In the genomic region with DNA sequence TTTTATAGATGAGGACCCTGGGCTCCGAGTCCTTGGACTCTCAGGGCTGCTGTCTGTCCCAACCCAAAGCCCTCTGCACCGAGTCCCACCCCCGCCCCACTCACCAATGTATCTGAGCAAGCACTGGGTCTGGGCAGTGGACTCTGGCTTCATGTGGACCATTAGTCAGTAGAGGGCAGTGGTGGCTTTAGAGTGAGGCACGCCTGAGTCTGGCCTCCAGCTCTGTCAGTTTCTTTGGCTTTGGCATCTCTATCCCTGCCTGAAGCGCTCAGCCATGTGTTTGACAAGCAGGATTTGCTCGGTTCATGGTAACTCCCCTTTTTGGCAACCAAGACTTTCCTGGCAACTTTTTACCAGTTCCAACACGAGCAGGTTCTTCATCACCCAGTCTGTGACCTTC, we compare ENCODE assay signal across 8 mouse cellular contexts.
DNase-seq lines count a peak whose midpoint lies in the region; ATAC-seq and TF ChIP-seq lines count a peak whose summit lies in the region.

No protein-coding gene starts in this region.

- peak; percentile 30; the same call in 1 of the 2 replicates for ATAC-seq in forebrain, embryonic 13.5 days
- ATAC-seq in forebrain, embryonic 11.5 days (replicated peaks; ENCODE audit: low FRiP score) = no peak
- ATAC-seq in hindbrain, postnatal 0 days = peak; percentile 84

- no peaks in the 10 kb centered on the region for H3K9me3 ChIP-seq in forebrain, embryonic 13.5 days (replicated peaks)
- no peaks in the 10 kb centered on the region for H3K9me3 ChIP-seq in forebrain, embryonic 11.5 days (ENCODE audit: control insufficient read depth, low read length)
- H3K9me3 ChIP-seq in hindbrain, postnatal 0 days (ENCODE audit: low read length) = no peaks in the 10 kb centered on the region

- DNase-seq in forebrain, embryonic 11.5 days (ENCODE audit: low spot score) = no peak
- peak; percentile 20 for DNase-seq in layer of hippocampus, adult 9-11 months
- no peak for DNase-seq in layer of hippocampus, postnatal 36 days
- DNase-seq in cerebellum, adult 11-12 months = peak; percentile 32
- peak; percentile 75 for DNase-seq in hindbrain, postnatal 0 days (ENCODE audit: low spot score)
- DNase-seq in urinary bladder, postnatal 25 days (ENCODE audit: low spot score) = no peak
- no peak for DNase-seq in lung, postnatal 25 days (ENCODE audit: low spot score)

- no peak overlapping the region for H3K9ac ChIP-seq in forebrain, embryonic 13.5 days
- H3K9ac ChIP-seq in forebrain, embryonic 11.5 days (ENCODE audit: low read length) = no peak overlapping the region
- no peak overlapping the region for H3K9ac ChIP-seq in hindbrain, postnatal 0 days (replicated peaks; ENCODE audit: low read length)

- H3K27ac ChIP-seq in forebrain, embryonic 13.5 days = no peak overlapping the region
- H3K27ac ChIP-seq in forebrain, embryonic 11.5 days (ENCODE audit: low read depth, low read length) = no peak overlapping the region
- H3K27ac ChIP-seq in hindbrain, postnatal 0 days = no peak overlapping the region

- no peak overlapping the region for H3K4me3 ChIP-seq in forebrain, embryonic 13.5 days
- no peak overlapping the region for H3K4me3 ChIP-seq in forebrain, embryonic 11.5 days (ENCODE audit: low read depth, low read length)
- H3K4me3 ChIP-seq in hindbrain, postnatal 0 days (ENCODE audit: low read length) = no peak overlapping the region

- no peaks in the 10 kb centered on the region for H3K36me3 ChIP-seq in forebrain, embryonic 13.5 days (ENCODE audit: poor library complexity, severe bottlenecking)
- no peaks in the 10 kb centered on the region for H3K36me3 ChIP-seq in forebrain, embryonic 11.5 days (ENCODE audit: control insufficient read depth, insufficient read depth, low read length)
- no peaks in the 10 kb centered on the region for H3K36me3 ChIP-seq in hindbrain, postnatal 0 days (ENCODE audit: insufficient read depth, low read length)

- peaks cover 10% of the 10 kb centered on the region for H3K4me1 ChIP-seq in forebrain, embryonic 13.5 days
- no peaks in the 10 kb centered on the region for H3K4me1 ChIP-seq in forebrain, embryonic 11.5 days (replicated peaks; ENCODE audit: control insufficient read depth, insufficient read depth, low read length)
- H3K4me1 ChIP-seq in hindbrain, postnatal 0 days (ENCODE audit: insufficient read depth, low read length) = no peaks in the 10 kb centered on the region

- peaks cover 24% of the 10 kb centered on the region for H3K27me3 ChIP-seq in forebrain, embryonic 13.5 days
- H3K27me3 ChIP-seq in forebrain, embryonic 11.5 days (ENCODE audit: control insufficient read depth, insufficient read depth, low read length) = no peaks in the 10 kb centered on the region
- no peaks in the 10 kb centered on the region for H3K27me3 ChIP-seq in hindbrain, postnatal 0 days (ENCODE audit: insufficient read depth, low read length)

- WGBS in forebrain, embryonic 13.5 days = 35% methylated on average over 7 of the region's 7 CpGs
- 44% methylated on average over 7 of the region's 7 CpGs for WGBS in forebrain, embryonic 11.5 days
- WGBS in hindbrain, postnatal 0 days = 35% methylated on average over 7 of the region's 7 CpGs

- no peak overlapping the region for H3K4me2 ChIP-seq in forebrain, embryonic 13.5 days
- no peak overlapping the region for H3K4me2 ChIP-seq in forebrain, embryonic 11.5 days (ENCODE audit: low read depth, low read length, severe bottlenecking)
- H3K4me2 ChIP-seq in hindbrain, postnatal 0 days (ENCODE audit: low read depth, low read length) = no peak overlapping the region

- TF ChIP-seq CTCF in hindbrain, postnatal 0 days (IDR thresholded peaks at IDR 0.05; ENCODE audit: low read depth) = peak; percentile 74

Comparison
In these comparisons a context has a peak if more than half of its experiments do, and no peak if none do; other contexts are left out.
1. DNase-seq: peak in layer of hippocampus, adult 9-11 months (single experiment), cerebellum, adult 11-12 months (single experiment) and hindbrain, postnatal 0 days (single experiment); none in forebrain, embryonic 11.5 days (single experiment), layer of hippocampus, postnatal 36 days (0 of 2), urinary bladder, postnatal 25 days (single experiment) and lung, postnatal 25 days (single experiment).